Mouse (Mus musculus) heart, adult 11 months (tissue): ENCODE measurements at regions not wholly inside any gene's neighbourhood (a gene's known extent, or its start where the extent isn't known, plus 50 kb on each side); places are given as distances from the start of the nearest gene placed in this dataset.

Source experiments
- DNase-seq: peaks from one replicate; pipeline ENCODE4 v3.0.0; 2022

DNA sequence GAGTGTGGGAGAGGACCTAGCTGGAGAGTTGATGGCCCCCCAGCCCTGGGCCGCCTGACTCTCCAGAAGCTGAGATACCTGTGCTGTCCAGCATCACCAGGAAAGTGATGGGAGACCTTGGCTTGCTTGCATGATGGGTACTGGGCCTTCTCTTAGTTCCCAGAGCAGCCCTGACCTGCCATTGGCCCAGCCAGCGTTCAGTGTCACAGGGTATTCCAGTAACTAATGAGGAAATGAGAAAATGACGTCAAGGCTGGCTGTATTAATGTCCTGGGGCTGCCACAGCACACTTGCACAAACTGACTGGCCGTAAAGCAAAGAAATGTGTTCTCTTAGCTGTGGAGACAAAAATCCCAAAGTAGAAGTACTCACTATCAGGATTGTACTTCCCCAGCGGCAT lies 307.5 kb downstream of the Tbc1d1 start:
- DNase-seq, result peak; percentile 91

DNA sequence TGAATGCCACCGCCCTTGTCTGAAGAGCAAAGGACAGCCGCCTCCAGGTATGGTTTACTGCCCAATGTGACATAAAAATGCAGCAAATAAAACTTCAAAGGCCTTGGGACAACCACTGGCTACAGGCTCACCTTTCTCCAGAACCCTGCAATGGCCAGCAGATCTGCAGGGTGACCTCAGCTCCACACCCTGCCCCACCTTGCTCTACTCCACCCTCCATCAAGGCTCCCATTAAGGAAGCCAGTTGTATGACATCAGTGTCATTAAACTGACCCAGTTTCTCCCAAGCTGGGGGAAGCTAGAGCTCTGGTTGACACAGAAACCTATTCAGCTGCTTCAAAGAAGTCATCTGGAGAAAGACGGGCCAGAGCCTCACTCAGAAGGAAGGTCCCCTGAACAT lies 310.2 kb downstream of the Tbc1d1 start:
- DNase-seq, result peak; percentile 77

DNA sequence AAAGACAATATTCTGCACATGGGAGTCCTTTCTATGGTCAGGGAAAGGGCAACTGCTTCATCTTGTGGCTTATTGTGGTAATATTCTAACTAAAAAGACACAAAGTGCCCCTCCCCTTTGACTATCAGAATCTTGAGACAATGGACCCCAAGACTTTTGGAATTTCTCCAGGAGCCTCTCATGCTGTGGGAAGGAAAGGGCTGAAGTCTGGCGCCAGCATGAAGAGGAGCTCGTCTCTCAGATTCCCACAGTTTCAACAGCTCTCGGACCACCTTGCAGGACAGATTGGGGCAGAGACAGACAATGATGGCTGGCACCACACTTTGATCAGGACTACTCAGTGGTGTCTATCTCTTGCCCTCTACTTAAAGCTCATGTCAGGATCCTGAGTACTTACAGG lies 311.8 kb downstream of the Tbc1d1 start:
- DNase-seq, result peak; percentile 77

DNA sequence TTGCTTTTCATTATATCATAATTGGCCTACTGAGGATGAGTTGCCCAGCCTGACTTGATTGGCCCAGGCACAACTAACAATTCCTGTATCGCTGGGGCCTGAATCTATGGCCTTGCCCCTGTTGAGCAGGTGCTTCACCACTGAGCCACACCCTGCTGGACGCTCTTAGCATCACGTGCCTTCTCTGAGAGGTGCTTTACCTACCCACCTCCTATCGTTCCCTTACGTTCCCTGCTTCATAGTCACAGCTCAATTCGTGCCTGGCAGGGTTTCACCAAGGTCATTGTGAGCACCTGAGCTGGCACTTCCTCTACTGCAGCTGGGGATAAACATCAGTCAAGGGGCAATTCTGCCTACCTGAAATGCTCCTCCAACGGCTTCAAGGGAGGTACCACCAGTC lies 312.2 kb downstream of the Tbc1d1 start:
- peak; percentile 75 for DNase-seq

DNA sequence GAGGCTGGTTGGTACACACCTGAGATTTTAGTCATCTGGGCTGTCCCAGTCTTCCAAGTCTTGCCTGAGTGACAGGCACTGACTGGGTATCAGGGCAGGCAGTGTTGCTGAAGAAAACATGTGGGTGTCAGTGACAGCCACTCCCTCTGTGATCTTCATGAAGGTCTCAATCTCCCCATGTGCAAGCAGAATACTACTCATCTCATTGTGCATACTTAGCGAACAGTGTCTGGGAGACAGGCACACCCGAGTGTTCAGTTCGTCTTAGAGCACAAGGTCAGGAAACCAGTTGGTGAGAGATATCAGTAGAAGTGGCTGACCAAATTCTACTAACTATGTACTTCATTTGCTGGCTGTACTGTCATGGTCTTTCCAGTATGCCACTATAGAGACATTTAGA lies 315.9 kb downstream of the Tbc1d1 start:
- peak; percentile 65 for DNase-seq

DNA sequence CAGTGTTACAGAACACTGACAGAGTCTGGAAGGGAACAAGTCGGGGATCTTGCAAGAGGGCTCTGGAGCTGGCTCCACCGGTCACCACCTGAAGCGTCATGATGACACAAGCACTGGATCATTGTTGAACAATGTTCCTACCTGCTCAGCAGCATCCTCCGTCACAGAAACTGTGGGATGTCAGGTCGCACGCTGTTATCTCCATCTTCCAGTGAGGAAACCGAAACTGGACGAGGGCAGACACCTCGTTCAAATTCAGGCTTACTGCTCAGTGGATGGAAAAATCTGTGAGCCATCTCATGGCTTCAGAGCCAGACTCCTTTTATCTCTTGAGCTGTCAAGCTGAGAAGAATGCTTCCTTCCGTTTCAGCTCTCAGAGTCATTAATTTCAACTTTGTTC lies 316.3 kb downstream of the Tbc1d1 start:
- DNase-seq, result peak; percentile 79

DNA sequence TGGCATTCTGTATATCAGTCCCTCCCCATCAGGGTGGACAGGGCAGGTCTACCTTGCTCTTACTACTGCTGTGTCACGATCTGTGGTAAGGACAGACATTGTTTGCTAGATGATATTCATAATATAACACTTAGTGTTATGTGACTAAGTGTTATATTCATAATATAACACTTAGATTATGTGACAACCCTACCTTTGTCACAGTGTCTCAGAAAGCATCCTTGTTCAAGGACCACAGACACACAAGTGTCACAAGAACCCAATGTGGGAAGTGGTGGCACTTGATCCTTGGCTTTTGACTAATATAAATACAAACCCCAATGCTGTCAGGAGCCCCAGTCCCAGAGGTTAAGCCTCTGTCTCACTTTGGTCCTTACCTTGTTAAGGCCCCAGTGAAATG lies 318.8 kb downstream of the Tbc1d1 start:
- DNase-seq, result peak; percentile 4

DNA sequence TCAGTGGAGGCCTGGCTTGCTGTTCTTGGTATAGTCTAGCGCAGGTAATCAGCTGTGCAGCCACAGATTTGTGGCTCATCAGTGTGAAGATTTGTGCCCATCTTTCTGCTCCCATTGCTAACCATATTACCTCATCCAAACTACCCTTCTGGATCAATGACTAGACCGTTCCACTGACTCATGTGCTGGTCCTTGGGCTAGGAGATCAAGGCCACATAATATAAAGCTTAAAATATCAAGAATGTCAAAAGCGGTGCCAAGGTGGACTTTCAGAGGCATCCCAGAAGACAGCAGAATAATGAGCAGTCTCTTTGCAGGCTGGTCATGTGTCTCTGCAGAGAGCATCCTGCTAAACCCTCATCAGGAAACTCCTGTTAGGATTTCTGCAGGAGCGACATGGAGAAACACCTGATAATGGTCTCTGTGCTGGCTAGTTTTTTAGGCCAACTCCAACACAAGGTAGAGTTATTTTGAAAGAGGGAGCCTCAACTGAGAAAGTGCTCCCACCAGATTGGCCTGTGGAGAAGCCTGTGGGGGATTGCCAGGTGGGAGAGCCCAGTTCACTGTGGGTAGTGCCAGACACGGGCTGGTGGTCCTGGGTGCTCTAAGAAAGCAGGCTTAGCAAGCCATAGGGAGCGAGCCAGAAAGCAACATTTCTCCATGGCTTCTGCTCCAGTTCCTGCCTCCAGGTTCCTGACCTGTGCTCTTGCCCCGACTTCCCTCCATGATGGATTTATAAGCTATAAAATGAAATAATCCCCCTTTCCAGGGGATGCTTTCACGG lies 319.8 kb downstream of the Tbc1d1 start:
- no peak for DNase-seq

DNA sequence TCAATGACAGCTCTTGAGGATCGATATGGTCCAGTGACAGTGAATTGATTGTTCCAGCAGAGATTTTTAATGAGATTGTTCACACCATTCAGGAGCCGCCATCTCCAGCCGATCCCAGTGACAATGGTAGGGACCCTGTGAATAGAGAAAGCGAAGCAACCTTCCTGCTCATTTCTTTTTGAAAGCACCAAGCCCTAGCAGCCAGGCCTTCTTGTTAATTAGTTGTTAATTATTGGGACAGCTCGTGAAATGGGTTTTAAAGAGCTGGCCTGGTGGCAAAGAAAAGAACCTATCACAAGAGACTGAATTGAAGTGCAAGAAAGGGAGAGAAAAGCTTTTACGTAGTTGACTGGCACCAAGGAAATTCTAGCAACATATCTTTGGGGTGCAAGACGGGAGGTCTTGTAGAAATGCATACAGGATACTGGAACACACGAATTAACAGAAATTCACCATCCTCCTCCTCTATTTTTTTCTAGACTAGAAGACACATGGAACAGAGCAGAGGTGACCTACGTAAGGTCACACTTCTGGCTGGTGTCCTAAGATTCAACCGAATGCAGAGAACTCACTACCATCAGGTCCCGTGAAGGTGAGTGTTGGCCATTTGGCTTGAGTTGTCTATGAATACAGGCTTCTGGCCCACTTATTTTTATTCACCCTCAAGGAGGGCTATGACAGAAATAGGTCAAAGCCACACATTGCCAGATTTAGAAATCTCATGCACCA lies 320.7 kb downstream of the Tbc1d1 start:
- DNase-seq, result peak; percentile 33

DNA sequence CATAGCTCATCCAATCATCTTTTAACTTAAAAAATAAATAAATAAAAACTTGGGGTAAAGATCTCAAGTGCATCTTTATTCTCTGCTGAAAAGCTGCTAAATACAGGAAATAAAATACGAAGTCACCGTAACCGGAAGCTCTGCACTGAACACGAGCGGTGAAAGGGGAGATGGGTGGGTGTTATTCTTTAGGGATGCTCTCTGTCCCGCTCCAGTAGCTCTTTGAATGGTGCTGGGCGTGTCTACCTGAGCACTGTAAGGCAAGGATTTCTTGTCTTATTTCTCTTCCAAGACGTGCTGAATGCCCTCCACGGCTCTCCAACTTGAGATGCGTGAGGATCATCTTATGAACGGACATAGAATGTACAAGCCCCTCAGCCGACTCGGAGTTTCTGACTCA lies 322.0 kb downstream of the Tbc1d1 start:
- no peak for DNase-seq

DNA sequence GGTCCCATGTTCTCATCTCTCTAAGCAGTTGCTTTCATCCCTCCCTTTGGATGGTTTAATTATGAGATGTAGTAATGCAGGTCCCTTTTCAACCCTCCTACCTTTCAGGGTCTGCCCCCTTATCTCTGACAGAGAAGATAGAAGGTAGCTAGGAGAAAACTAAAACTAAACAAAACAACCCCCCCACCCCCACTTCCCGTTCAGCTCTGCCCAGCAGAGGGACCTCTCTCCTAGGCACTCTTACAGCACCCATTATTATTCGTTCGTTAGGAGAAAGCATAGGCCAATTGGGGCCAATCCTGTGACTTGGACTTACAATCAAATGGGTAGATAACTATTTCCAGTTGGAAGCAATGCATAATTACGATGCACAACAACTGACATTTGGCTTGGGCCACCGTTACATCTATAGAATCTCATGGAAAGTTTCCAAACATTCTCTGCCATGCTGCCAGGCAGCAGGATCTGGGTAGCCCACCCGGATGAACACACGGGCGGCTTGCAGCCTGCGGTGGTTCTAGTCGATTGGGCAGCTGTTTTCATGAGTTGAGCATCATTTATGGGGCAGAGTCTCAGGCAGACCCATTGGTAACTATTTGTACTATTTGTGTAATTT lies 322.6 kb downstream of the Tbc1d1 start:
- DNase-seq, result peak; percentile 84

DNA sequence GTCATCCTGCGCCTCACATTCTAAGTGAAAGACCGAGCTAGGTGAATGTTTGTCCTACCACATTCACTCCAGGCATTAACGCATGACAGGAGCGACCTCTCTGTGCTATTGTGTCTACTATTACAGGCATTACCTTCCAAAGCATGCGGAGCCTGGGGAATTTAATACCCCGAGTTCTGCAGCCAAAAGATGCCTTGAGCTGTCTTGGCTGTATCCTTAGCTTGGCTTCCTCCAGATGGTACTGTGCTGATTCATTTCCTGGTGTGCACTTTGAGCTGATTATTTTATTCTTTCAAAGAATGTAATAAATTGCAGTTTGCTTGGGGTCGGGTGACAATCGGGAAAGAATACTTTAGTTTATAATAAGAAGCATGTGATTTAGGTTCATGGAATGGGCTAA lies 323.2 kb downstream of the Tbc1d1 start:
- no peak for DNase-seq

DNA sequence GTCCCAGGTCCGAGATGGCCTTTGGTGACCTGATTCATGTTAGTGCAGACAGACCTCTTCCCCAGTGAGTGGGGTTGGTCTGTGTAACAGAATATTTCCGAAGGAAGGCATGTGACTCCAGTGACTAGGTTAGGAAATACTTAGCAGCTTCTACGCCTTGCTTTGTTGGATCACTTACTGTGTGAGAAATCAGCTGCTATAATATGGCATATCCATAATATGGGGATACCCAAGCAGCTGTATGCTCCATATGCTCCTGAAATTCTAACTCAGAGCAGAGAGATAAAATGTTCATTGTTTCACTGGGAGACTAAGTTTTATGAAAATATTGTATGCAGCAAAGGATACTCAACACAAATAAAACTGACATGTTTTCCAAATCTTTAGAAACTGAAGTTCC lies 318.1 kb upstream of the Klf3 start:
- DNase-seq, result no peak

DNA sequence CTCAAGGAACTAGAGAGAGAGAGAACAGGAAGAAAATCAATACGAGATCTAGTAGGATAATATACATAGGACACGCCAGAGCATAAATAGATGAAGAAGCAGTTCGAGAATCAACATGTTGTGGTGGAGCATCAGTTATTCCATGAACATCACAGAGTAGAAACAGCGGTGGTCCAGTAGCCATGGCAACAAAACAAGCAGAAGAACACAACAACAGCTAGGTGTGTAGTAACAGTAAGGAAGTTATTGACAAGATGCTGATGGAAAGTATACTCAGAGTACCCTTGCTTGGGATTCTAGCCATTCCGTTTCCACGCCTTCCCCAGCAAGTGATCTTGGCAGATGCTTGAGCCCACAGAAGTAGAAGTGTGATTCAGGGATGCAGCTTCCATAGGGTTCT lies 317.3 kb upstream of the Klf3 start:
- no peak for DNase-seq

DNA sequence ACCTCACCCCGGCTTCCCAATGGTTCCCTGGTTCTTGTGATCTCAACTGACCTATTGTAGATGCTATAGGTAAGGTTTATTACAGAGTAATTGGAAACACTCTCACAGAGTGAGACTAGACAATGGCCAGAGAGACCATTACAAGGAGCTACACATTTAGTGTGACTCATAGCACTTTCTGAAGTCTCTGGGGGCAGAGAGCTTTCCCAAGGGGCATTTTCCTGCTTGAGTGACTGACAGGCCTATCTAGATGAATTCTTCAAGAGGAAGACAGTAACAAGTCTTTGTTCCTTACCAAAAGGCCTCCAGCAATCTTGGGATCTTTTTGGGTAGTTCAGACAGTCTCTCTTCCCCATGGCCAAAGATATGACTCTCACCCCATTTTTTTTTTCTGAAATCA lies 316.4 kb upstream of the Klf3 start:
- DNase-seq, result no peak

DNA sequence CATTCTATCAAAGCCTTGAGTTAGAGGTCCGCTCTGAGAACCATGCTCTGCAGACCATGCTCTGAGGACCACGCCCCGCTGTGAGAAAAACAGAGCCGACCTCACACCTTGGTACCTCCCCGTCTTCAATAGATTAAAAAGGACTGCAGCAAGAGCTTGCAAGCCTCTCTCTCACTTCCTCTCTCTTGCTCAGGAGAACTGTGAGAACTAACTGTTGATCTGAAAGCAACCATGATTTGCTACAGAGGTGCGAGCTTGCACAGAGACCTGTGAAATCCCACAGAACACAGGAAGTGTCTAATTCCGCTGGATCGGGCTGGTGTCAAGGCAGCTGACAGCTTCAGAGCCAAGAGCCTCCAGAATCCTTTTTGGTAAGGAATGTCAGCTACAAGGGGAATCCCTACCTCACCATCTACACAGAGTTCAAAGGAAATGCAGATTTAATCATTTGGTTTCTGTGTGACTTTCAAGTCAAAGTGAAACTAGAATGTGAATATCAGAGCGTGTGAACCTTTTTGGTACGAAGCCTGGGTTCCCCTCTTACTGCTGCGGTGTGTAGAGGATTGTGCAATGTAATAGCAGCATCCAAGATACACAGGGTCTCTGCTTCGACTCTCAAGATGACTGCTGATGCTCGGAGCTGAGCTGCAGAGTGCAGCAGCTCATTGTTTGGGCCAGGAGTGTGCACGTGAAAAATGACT lies 315.3 kb upstream of the Klf3 start:
- DNase-seq, result peak; percentile 92

DNA sequence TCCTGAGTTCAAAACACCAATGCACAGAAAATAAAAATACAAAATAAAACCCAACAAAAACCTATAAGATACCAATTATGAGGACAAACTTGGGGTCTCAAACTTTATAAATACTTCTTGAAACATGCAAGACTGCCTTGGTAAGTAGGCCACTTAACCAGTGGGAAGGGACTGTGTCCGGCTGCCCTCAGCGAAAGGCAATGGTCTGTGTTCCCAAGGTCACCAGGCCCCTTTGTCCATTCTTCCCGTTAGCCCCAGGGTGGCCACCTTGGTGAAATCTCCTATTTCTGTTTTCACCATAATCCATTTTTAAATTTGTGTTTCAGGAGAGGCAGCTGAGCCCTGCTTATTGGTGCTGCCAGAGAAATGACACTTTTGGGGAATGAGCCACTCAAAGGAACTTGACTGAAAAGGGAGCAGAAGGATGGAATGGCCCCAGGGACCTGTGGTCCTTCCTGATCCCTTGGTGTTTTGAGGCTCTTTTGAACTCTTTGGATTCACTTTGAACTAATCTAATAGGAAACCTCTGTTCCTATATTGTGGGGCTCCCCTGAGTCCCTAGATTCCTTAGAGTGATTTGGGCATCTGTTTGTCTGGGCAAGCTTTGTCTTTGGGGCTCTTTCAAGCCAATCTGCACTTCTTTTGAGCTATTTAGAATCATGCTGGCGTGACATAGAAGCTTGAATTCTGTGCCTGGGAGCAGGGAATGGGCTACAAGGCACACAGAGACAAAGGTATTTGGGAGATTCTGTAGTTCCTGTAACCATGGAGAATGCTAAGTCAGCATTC lies 313.3 kb upstream of the Klf3 start:
- DNase-seq, result no peak

DNA sequence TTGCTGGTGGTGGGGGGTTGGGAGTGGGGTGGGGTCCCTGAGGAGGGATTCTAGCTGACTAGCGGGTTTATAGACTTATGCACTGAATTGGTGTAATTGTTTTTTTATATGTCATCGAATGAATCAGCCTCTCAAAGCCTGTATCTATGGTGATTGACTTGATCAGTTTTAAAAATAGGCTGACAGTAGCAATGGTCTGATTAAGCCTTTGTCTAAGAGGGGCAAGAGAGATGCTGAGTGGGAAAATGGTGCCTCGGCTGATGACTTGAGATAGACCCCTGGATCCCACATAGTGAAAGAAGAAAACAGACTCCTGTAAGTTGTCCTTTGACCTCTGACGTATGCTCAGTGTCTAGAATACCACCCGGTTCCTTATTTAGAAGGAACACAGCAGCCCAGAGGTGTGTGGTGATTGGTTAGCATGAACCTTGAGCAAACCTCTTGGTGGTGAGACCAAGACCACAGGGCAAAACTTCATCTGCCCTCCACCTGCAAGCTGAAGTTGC lies 312.7 kb upstream of the Klf3 start:
- DNase-seq, result no peak

DNA sequence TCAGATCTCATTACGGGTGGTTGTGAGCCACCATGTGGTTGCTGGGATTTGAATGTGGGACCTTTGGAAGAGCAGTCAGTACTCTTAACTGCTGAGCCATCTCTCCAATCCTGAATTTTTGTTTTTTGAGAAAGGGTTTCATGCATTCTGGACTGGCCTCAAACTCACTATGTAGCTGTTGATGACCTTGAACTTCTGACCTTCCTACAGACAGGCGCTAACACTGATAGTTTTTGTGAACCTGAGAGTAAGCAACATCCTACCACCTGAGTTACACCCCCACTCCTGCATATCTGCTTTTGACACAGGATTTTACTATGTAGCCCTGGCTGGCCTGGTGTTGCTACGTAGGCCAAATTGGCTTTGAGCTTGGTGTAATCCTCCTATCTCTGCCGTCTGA lies 308.8 kb upstream of the Klf3 start:
- peak; percentile 18 for DNase-seq

DNA sequence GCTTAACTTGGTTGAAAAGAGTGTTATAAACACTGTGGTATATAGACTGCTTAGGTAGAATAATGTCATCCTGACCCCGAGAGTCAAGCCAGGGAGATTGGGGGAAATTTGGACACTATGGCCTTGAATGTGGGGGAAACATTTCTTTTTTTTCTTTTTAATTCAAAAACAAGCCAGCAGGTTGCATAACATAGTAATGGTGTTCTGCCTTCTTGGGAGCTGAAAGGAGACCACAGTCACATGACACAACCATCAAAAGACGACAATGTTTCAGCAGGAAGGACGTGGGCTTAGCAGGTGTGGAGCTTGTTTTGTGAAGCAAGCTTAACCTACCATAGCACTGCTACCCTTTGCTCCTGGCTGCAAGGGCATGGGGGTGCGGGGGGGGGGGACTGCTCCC lies 306.3 kb upstream of the Klf3 start:
- DNase-seq, result no peak

DNA sequence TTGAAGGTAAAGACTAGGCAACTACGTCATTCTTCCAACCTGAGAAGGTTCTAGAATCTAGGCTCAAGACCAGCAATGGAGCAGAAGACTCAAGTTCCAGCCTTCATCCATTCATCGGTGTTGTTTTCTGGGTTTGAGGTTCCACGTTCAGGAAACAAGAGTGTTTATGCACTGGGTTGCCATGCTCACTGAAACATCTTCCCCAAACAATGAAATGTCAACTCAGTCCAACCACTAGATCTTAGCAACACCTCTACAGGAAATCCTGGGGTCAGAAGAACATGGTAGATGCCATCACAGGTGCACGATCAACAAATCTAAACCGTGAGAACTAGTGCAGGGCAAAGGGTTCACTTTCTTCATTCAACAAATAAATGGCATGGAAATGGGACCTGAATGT lies 304.8 kb upstream of the Klf3 start:
- peak; percentile 71 for DNase-seq

DNA sequence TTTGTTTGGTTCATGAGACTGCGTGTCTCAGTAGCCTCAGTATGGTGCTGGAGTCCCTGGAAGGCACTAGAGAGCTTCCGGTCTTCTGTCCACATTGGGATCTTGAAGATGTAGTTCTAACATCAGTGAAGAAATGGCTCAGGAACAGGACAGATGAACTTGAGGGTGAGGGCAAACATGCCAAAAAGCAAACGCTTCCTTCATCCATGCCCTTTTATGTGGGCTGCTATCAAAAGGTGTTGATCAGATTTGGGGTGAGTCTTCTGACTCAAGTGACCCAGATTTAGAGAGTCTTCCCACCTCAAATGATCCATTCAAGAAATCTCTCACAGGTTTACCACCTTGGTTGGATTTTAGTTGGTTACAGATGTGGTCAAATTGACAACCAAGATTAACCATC lies 304.1 kb upstream of the Klf3 start:
- DNase-seq, result peak; percentile 49

DNA sequence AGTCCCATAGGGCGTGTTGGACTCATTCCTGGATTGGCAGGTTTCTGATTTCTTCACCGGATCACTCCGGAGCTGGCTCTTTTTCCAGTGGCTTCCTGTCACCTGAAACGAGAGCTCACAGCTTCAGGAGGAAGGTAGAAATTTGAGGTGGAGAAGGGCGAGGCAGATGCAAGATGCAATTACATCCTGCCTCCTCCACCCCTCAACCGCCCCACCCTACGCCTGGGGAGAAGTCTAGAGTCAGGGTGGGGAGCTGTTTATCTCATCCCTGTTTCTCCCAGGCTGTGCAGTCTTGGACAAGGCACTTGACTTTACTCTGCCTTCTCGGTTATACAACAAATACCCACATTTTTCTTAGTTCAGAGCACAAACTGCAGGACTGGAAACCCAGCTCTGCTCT lies 302.8 kb upstream of the Klf3 start:
- no peak for DNase-seq
